Mouse (Mus musculus) MEL (cell line): ENCODE data around the gene Gm3336. TPM values are rescaled to one million over a fixed set of nuclear protein-coding genes. Genes with fewer than 3 reads are reported as not detected.

Experiments
- DNase-seq: peaks from one replicate; pipeline ENCODE4 v3.0.0; 2011; ENCODE audit warnings: low read depth, low spot score
- H3K27ac ChIP-seq: 2 replicates; pipeline ENCODE4 v1.5.1; 2012; ENCODE audit warnings: low read depth, mild to moderate bottlenecking, control low read depth, low read length, moderate library complexity; ENCODE audit not compliant: control insufficient read depth
- H3K27me3 ChIP-seq, 2 experiments: fragments of 150-350 bp in 1 of 2; sonication (generic) in 1 of 2; 2 replicates each; pipeline ENCODE4 v1.6.1; 2012; ENCODE audit warnings: low read length in 2 of 2, mild to moderate bottlenecking in 2 of 2, improper control_type of control experiment in 1 of 2, moderate library complexity in 1 of 2; ENCODE audit not compliant: insufficient read depth in 2 of 2, control insufficient read depth in 1 of 2
- H3K36me3 ChIP-seq, 2 experiments: 2 replicates each; pipeline ENCODE4 v1.6.1; 2012 to 2014; ENCODE audit warnings: low read length in 2 of 2, improper control_type of control experiment in 1 of 2, inconsistent platforms in 1 of 2, mild to moderate bottlenecking in 1 of 2; ENCODE audit not compliant: insufficient read depth in 2 of 2, control insufficient read depth in 1 of 2
- H3K4me1 ChIP-seq, 2 experiments: fragments of 150-350 bp in 1 of 2; sonication (generic) in 1 of 2; 2 replicates each; pipeline ENCODE4 v1.6.1; 2012; ENCODE audit warnings: low read length in 2 of 2, improper control_type of control experiment in 1 of 2, mild to moderate bottlenecking in 1 of 2; ENCODE audit not compliant: insufficient read depth in 2 of 2, control insufficient read depth in 1 of 2
- H3K4me3 ChIP-seq, 2 experiments: fragments of 150-350 bp in 1 of 2; sonication (generic) in 1 of 2; 2 replicates each; pipeline ENCODE4 v1.5.1; 2012; ENCODE audit warnings: low read depth in 2 of 2, low read length in 2 of 2, mild to moderate bottlenecking in 2 of 2, moderate library complexity in 2 of 2, control low read depth in 1 of 2, improper control_type of control experiment in 1 of 2; ENCODE audit not compliant: control insufficient read depth in 1 of 2, insufficient read depth in 1 of 2
- H3K79me2 ChIP-seq: 2 replicates; pipeline ENCODE4 v1.6.1; 2012; ENCODE audit warnings: mild to moderate bottlenecking, low read length, moderate library complexity; ENCODE audit not compliant: control insufficient read depth, poor library complexity, insufficient read depth
- H3K9ac ChIP-seq: 2 replicates; pipeline ENCODE4 v1.6.1; 2012; ENCODE audit warnings: low read depth, mild to moderate bottlenecking, control low read depth, low read length, moderate library complexity; ENCODE audit not compliant: control insufficient read depth, poor library complexity, severe bottlenecking
- H3K9me3 ChIP-seq: fragments of 150-350 bp; sonication (generic); replicated peaks from 2 replicates; pipeline ENCODE4 v1.6.1; 2012; ENCODE audit warnings: mild to moderate bottlenecking, low read length, improper control_type of control experiment, moderate library complexity; ENCODE audit not compliant: insufficient read depth
- BHLHE40 ChIP-seq: IDR thresholded peaks from 2 replicates; pipeline ENCODE4 v1.6.1; 2012; ENCODE audit warnings: low read depth, mild to moderate bottlenecking, inconsistent platforms, low read length, improper control_type of control experiment, borderline replicate concordance
- CHD1 ChIP-seq: IDR thresholded peaks from 2 replicates; pipeline ENCODE4 v1.6.1; 2012; ENCODE audit warnings: low read depth, mild to moderate bottlenecking, inconsistent platforms, low read length, improper control_type of control experiment
- CHD2 ChIP-seq: IDR thresholded peaks from 2 replicates; pipeline ENCODE4 v1.6.1; 2011; ENCODE audit warnings: low read length, improper control_type of control experiment
- CTCF ChIP-seq, 3 experiments: IDR thresholded peaks in 2 of 3; conservative IDR thresholded peaks in 1 of 3; 2 replicates each; pipeline ENCODE4 v1.5.1; 2011 to 2012; ENCODE audit warnings: low read length in 3 of 3, low read depth in 2 of 3, mild to moderate bottlenecking in 2 of 3, improper control_type of control experiment in 1 of 3, inconsistent platforms in 1 of 3, mixed read lengths in 1 of 3, moderate library complexity in 1 of 3; ENCODE audit not compliant: control insufficient read depth in 1 of 3, insufficient read depth in 1 of 3, poor library complexity in 1 of 3, severe bottlenecking in 1 of 3
- E2F4 ChIP-seq: IDR thresholded peaks from 2 replicates; pipeline ENCODE4 v1.6.1; 2011; ENCODE audit warnings: low read depth, low read length, improper control_type of control experiment, borderline replicate concordance
- ELF1 ChIP-seq: IDR thresholded peaks from 2 replicates; pipeline ENCODE4 v1.6.1; 2014; ENCODE audit warnings: low read depth, mild to moderate bottlenecking, inconsistent platforms, low read length, improper control_type of control experiment, moderate library complexity
- EP300 ChIP-seq, 2 experiments: IDR thresholded peaks; 2 replicates each; pipeline ENCODE4 v1.6.1; 2011; ENCODE audit warnings: improper control_type of control experiment in 2 of 2, low read length in 2 of 2, low read depth in 1 of 2, mild to moderate bottlenecking in 1 of 2
- ETS1 ChIP-seq: IDR thresholded peaks from 2 replicates; pipeline ENCODE4 v1.6.1; 2012; ENCODE audit warnings: low read depth, mild to moderate bottlenecking, inconsistent platforms, low read length, improper control_type of control experiment, moderate library complexity
- GATA1 ChIP-seq: IDR thresholded peaks from 2 replicates; pipeline ENCODE4 v1.6.1; 2011; ENCODE audit warnings: low read depth, low read length, improper control_type of control experiment
- HCFC1 ChIP-seq: IDR thresholded peaks from 2 replicates; pipeline ENCODE4 v1.6.1; 2012; ENCODE audit warnings: low read depth, mild to moderate bottlenecking, inconsistent platforms, low read length, improper control_type of control experiment, moderate library complexity
- JUND ChIP-seq: IDR thresholded peaks from 2 replicates; pipeline ENCODE4 v1.6.1; 2011; ENCODE audit warnings: low read depth, mild to moderate bottlenecking, improper control_type of control experiment, low read length
- KAT2A ChIP-seq: conservative IDR thresholded peaks from 2 replicates; pipeline ENCODE4 v1.6.1; 2012; ENCODE audit warnings: low read depth, low read length, improper control_type of control experiment, inconsistent platforms
- MAFK ChIP-seq: IDR thresholded peaks from 2 replicates; pipeline ENCODE4 v1.6.1; 2011; ENCODE audit warnings: low read depth, mild to moderate bottlenecking, low read length, improper control_type of control experiment, borderline replicate concordance
- MAX ChIP-seq: IDR thresholded peaks from 2 replicates; pipeline ENCODE4 v1.6.1; 2011; ENCODE audit warnings: low read length, improper control_type of control experiment
- MAZ ChIP-seq: IDR thresholded peaks from 2 replicates; pipeline ENCODE4 v1.6.1; 2012; ENCODE audit warnings: low read depth, mild to moderate bottlenecking, inconsistent platforms, low read length, improper control_type of control experiment
- MEF2A ChIP-seq: IDR thresholded peaks from 2 replicates; pipeline ENCODE4 v1.6.1; 2014; ENCODE audit warnings: low read depth, mild to moderate bottlenecking, inconsistent platforms, low read length, improper control_type of control experiment; ENCODE audit not compliant: poor library complexity, insufficient replicate concordance, severe bottlenecking; ENCODE audit errors: extremely low read depth
- MXI1 ChIP-seq: IDR thresholded peaks from 2 replicates; pipeline ENCODE4 v1.6.1; 2011; ENCODE audit warnings: mild to moderate bottlenecking, low read depth, low read length, improper control_type of control experiment
- MYC ChIP-seq: IDR thresholded peaks from 2 replicates; pipeline ENCODE4 v1.6.1; 2011; ENCODE audit warnings: low read depth, mild to moderate bottlenecking, low read length, improper control_type of control experiment, moderate library complexity
- NELFE ChIP-seq: IDR thresholded peaks from 2 replicates; pipeline ENCODE4 v1.6.1; 2011; ENCODE audit warnings: low read depth, low read length, improper control_type of control experiment
- POLR2AphosphoS2 ChIP-seq: IDR thresholded peaks from 2 replicates; pipeline ENCODE4 v1.6.1; 2011; ENCODE audit warnings: low read length, improper control_type of control experiment
- POLR2AphosphoS5 ChIP-seq: IDR thresholded peaks from 2 replicates; pipeline ENCODE4 v1.6.1; 2012; ENCODE audit warnings: low read depth, borderline replicate concordance, mild to moderate bottlenecking, inconsistent platforms, low read length, moderate library complexity, mixed read lengths
- RAD21 ChIP-seq: IDR thresholded peaks from 2 replicates; pipeline ENCODE4 v1.6.1; 2011; ENCODE audit warnings: mild to moderate bottlenecking, low read depth, low read length, improper control_type of control experiment
- RCOR1 ChIP-seq: IDR thresholded peaks from 2 replicates; pipeline ENCODE4 v1.6.1; 2012; ENCODE audit warnings: low read depth, mild to moderate bottlenecking, inconsistent platforms, low read length, improper control_type of control experiment
- SIN3A ChIP-seq: IDR thresholded peaks from 2 replicates; pipeline ENCODE4 v1.6.1; 2012; ENCODE audit warnings: low read length, improper control_type of control experiment, inconsistent platforms
- TAL1 ChIP-seq: IDR thresholded peaks from 2 replicates; pipeline ENCODE4 v1.6.1; 2012; ENCODE audit warnings: mild to moderate bottlenecking, inconsistent platforms, low read length, moderate library complexity, mixed read lengths
- TCF12 ChIP-seq: IDR thresholded peaks from 2 replicates; pipeline ENCODE4 v1.6.1; 2014; ENCODE audit warnings: low read depth, mild to moderate bottlenecking, inconsistent platforms, low read length, improper control_type of control experiment, moderate library complexity
- UBTF ChIP-seq: IDR thresholded peaks from 2 replicates; pipeline ENCODE4 v1.6.1; 2012; ENCODE audit warnings: low read depth, mild to moderate bottlenecking, inconsistent platforms, low read length, improper control_type of control experiment, moderate library complexity, borderline replicate concordance; ENCODE audit not compliant: insufficient read depth
- ZC3H11A ChIP-seq: IDR thresholded peaks from 2 replicates; pipeline ENCODE4 v1.6.1; 2012; ENCODE audit warnings: low read depth, mild to moderate bottlenecking, inconsistent platforms, low read length, improper control_type of control experiment
- ZKSCAN1 ChIP-seq: IDR thresholded peaks from 2 replicates; pipeline ENCODE4 v1.6.1; 2012; ENCODE audit warnings: low read depth, mild to moderate bottlenecking, inconsistent platforms, low read length, improper control_type of control experiment, moderate library complexity
- ZMIZ1 ChIP-seq: IDR thresholded peaks from 2 replicates; pipeline ENCODE4 v1.6.1; 2012; ENCODE audit warnings: low read depth, mild to moderate bottlenecking, inconsistent platforms, low read length, improper control_type of control experiment, moderate library complexity
- polyA plus RNA-seq, 2 experiments: library from polyadenylated mRNA; stranded (reverse) in 1 of 2; unstranded in 1 of 2; fragments of >175 nt in 1 of 2; fragments of >200 nt in 1 of 2; gene quantifications; 2 replicates each; pipeline versions ENCODE4 v1.2.1 to v1.2.4; 2012; ENCODE audit warnings: low replicate concordance in 2 of 2, low read depth in 1 of 2; ENCODE audit not compliant: insufficient read length in 2 of 2, insufficient read depth in 1 of 2, missing spikeins in 1 of 2
- total RNA-seq: library from RNA; depleted of rRNA; stranded (reverse); fragments of 300-350 nt; gene quantifications from 2 replicates; pipeline ENCODE4 v1.2.3, GENCODE M21; 2012

The Gm3336 gene
- total and polyA plus RNA-seq, 3 experiments: 0.19 to 0.72 TPM; not detected in 1

GRCm38 (mm10) chr8:70693636-70694035 lies 24.7 kb upstream of the Gm3336 start:
- Histone ChIP-seq H3K79me2 (no peaks in the 10 kb centered on the region), H3K4me1 (peaks cover 8 to 29% of the 10 kb centered on the region in 2 experiments), H3K27ac (no peak overlapping the region), H3K9me3 (no peaks in the 10 kb centered on the region), H3K9ac (no peak overlapping the region), H3K27me3 (peaks cover 0 to 3% of the 10 kb centered on the region in 2 experiments; a peak in 1 of 4 replicates), H3K4me3 (no peak overlapping the region), H3K36me3 (peaks cover 0 to 4% of the 10 kb centered on the region in 2 experiments; a peak in 2 of 4 replicates)
- TF ChIP-seq SIN3A (no peak), ELF1 (peak; percentile 57; the same call in 1 of the 2 replicates)
- peak; percentile 46 for DNase-seq

- H3K9me3 ChIP-seq: no peaks in the 10 kb centered on the region
- peaks cover 8 to 29% of the 10 kb centered on the region in 2 experiments for H3K4me1 ChIP-seq
- peaks cover 11% of the 10 kb centered on the region; the same call in 1 of the 2 replicates for H3K79me2 ChIP-seq
- peak overlapping the region; percentile 41 to 68 for H3K4me3 ChIP-seq
- peak; percentile 87 for DNase-seq
- peak overlapping the region; percentile 63 for H3K27ac ChIP-seq
- H3K27me3 ChIP-seq: no peaks in the 10 kb centered on the region
- H3K36me3 ChIP-seq: peaks cover 0 to 4% of the 10 kb centered on the region in 2 experiments; a peak in 2 of 4 replicates
- peak overlapping the region; percentile 74 for H3K9ac ChIP-seq
- TF ChIP-seq NELFE (no peak; the same call in 1 of the 2 replicates), UBTF (no peak), KAT2A (no peak), POLR2AphosphoS2 (0 out of 2 replicates have a peak, but pooled peaks have one; percentile 30), CTCF (IDR thresholded peaks at IDR 0.05 in 2 of 3, conservative IDR thresholded peaks at IDR 0.05 in 1 of 3; ENCODE audit: control insufficient read depth in 1 of 3, insufficient read depth in 1 of 3, low read depth in 2 of 3, low read length in 3 of 3, poor library complexity in 1 of 3, severe bottlenecking in 1 of 3) (no peak), MAX (no peak), ZKSCAN1 (no peak), ZC3H11A (no peak), MYC (0 out of 2 replicates have a peak, but pooled peaks have one; percentile 12), RCOR1 (no peak), E2F4 (no peak), GATA1 (no peak), BHLHE40 (no peak), JUND (no peak), CHD2 (no peak), ZMIZ1 (no peak), EP300 (IDR thresholded peaks at IDR 0.05; ENCODE audit: low read depth in 1 of 2, low read length in 2 of 2) (no peak), TCF12 (peak; percentile 48; the same call in 1 of the 2 replicates), HCFC1 (peak; percentile 24; the same call in 1 of the 2 replicates), MEF2A (no peak), MXI1 (peak; percentile 39), TAL1 (no peak), RAD21 (no peak), ETS1 (peak; percentile 76), CHD1 (no peak), MAZ (no peak), MAFK (no peak), POLR2AphosphoS5 (no peak)
Observed at GRCm38 (mm10) chr8:70695318-70696018, 22.9 kb upstream of the Gm3336 start.
